Mouse (Mus musculus) c-Kit-negative CD71-positive TER-119-positive erythroid progenitor cells, embryonic 14.5 days (primary cell): Measurements from ENCODE around the gene Rbm34.

Experiments used
- DNase-seq: peaks from one replicate; pipeline ENCODE4 v3.0.0-alpha.2; 2013; ENCODE audit warnings: low read depth, low spot score

Rbm34 gene

DNA sequence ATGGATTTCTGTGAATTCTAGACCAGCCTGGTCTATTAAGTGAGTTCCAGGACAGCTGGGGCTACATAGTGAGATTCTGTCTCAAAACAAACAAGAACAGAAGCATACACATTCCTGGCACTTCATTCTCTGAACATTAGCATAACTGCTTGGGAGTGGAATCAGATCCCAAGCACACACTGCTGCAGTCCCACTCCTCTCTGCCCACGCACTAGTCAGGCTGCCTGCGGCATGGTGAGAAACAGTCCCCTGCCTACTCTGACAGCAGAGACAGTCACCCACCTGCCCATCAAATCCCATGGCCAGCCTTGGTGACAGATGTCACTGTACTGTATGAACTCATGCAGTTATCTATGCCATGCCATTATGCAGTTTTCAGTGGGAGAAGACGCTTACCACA is 9.4 kb downstream of the Rbm34 start:
- no peak for DNase-seq

DNA sequence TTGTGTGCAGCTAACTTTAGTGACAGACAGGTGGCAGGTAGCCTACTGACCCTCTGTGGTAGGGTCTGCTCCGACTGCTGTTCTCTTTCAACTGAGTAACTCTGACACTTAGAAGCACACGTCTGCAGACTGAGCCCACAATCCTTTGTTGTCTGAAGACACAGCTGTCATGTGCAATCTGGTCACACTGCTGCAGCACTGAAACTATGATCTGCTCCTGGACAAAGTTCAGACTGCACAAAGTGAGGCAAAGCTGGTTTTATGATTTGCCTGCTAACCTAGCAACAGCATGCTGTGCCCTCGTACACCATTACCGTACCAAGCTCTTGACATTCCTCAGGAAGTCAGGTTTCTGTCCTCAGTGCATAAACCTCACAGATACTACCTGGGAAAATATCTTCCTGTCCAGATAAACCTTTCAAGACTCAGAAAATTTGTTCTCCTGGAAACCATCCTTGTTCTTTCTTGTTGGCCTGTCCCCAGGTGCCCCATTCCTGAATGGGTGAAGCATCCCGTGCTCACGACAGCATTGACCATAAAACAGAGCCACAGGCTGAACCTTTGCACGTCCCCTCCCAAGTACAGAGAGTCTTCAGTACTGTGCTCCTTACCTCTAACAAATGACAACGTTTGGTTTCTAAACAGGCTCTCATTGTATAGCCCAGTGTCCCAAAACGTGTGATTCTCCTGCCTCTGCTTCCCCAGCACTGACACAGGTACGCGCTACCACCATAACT is 18.8 kb downstream of the Rbm34 start:
- no peak for DNase-seq

GRCm38 (mm10) chr8:126949527-126949926 is 21.3 kb downstream of the Rbm34 start:
- DNase-seq = no peak

DNA sequence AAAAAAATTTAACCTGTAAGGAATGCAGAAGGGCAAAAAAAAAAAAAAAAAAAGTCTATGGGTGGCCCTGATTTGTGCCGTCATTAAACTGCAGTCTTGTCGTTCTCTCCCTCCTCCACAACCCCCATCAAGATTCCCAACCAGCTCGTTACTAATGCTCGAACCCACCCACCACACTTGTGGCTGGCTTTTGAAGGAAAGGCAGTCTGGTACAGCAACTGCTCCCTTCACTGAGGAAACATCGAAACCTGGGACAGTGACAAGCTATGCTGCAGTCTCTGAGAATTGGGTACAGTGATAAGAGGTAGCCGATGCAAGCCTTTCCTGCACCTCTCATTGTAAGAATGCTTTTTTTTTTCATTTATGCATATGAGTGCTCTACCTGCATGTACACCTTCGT is 24.4 kb downstream of the Rbm34 start:
- no peak for DNase-seq

GRCm38 (mm10) chr8:126945730-126946163 is 25.1 kb downstream of the Rbm34 start, which contains the start of gene Tomm20:
TSS of gene Tomm20 (minus strand) at chr8:126945844.
- peak; percentile 83 for DNase-seq

DNA sequence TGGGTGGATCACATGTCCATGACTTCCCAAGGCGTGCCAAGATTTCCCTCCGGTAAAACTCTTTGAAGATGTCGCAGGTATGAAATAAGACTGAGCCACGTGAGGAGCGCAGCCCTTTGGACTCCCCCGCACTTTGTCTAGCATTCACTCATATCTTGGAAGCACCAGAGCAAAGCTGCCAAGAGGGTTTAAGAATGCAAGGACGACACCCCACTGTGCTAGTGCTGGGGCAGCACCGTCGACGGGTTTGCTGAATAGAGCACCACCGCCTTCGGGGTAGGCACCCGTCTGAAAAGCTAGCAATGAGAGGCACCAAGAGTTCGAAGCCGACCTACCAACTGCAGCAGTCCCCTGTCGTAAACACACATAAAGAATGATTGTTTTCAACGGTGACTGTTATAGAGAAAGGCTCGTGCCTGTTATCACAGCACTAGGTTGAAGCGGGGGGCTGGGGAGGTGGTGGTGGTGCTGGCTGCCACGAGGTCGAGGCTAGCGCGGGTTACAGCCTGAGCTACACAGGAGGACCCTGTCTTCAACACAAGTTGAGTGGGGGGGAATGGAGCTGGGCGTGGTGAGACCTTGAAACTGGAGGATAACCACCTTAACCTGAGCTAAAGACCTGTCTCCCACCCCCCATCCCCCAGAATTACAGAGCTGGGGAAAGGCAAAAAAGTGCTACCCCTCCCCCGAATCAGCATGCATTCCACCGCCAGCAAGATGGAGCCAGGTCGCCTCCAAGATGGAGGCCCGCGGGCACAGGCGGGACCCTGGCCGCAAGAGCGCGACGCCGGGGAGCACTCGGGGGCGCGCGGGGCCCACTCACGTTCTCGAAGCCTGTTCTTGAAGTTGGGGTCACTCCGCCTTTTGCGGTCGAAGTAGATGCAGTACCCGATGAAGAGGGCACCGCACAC is 25.8 kb downstream of the Rbm34 start:
- DNase-seq = peak; percentile 28

DNA sequence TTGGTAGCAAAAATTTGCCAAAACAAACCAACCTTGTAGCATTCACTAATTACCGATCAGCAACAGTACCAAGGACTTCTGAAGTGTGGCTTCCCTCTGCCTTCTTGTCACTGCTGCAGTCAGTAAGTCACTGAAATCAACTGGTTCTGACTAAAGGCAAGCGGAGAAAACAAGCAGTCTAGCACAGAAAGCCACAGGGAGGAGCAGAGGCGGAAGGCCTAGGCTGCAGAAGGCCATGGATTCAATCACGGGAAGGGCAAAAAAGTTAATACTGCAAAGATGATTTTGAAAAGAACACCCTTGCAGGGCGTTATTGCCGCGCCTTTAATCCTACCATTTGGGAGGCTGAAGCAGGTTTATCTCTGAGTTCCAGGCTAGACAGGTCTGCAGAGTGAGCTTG is 27.3 kb downstream of the Rbm34 start:
- no peak for DNase-seq

DNA sequence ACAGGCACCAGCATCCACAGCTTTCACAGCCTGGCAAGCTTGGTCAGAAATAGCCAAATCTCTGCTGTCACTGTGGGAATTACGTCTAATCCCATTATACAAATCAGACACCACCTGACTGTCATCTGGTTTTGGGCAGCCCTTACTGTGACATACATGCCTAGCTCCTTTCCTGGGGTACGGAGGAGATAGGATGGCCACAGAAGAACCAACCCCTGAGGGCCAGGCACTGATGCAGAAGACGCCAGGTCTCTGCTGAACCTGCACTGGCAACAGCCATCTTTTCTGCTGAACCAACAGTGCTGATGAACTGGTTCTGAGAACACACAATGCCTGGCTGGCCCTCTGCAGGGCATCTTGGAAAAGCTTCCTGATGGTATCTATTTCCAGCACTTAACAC is 33.5 kb downstream of the Rbm34 start:
- no peak for DNase-seq

DNA sequence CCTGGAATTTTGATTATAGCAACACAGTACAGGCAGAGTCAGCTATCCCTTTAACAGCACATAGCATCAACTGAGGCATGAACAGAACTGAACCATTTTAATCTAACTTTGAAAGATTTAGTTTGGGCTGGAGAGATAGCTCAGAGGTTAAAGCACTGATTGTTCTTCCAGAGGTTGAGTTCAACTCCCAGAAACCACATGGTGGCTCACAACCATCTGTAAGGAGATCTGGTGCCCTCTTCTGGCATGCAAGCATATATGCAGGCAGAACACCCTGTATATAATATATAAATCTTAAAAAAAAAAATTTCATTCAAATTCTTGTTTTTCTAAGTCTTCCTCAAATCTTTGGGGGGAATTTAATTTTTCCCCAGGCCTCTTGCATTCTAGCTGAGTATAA is 34.9 kb downstream of the Rbm34 start:
- DNase-seq = no peak

DNA sequence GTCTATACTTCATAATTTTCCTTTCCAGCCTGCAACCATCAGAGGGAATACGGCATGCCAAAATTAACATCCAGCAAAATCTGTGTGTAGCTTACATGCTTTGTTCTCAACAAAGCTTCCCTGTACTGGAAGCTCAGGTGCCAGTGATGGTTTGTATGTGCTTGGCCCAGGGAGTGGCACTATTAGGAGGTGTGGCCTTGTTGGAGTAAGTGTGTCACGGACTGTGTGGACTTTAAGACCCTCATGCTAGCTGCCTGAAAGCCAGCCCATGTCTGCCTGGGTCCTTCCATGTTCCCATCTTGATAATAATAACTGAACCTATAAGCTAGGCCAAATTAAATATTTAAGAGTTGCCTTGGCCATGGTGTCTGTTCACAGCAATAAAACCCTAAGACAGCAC is 35.5 kb downstream of the Rbm34 start:
- no peak for DNase-seq

DNA sequence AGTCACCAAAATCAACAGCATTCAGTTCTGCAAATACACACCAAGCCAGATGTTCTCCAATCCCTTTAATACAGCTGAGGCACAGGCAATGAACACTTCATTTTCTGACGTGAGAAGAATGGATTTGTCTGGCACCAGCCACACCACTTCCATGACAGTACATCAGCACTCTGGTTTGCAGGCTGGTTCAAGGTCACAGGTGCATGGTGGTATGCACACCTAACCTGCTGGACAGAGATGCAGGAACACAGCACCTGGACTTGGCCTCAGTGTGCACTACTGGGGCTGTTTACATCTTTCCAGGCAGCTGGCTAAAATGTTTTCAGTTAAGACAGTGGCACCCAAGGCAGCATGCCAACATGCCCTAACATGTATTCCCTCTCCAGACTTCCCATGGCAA is 38.2 kb downstream of the Rbm34 start:
- DNase-seq = no peak

DNA sequence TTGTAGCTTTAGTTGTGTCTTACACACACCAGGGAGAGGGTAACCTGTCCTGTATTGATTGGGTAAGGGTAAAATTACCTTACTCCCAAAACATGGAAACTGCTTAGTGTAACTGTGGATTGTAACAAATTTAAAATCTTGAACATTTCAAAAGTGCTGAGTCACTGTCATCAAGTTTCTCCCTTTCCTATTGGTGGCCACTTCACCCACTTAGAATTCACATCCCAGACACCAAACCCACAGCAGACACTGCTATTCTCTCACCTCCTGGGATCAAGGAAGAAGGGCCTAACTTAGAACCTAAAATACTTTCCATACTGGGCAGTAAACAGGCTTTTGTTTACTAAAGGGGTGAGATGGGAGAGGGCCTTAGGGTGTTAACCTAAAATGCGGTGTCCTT is 38.6 kb downstream of the Rbm34 start:
- DNase-seq = no peak

DNA sequence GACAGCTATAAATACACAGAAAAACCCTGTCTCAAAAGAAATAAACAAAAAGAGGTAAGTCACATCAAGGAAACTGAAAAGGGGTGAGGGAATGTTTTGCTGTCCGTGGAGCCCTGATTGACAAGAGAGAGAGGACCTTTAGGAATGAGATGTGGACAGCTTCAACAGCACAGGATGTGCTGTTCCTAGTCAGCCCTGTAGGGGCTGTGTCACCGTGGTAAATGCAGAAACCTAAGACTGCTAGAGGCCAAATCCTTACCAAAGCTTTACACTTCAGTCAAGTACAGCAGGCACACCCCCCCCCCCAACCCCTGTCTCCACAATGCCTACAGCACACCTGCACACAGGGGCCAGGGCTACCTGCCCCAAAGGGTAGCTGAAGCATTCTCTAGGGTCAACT is 39.2 kb downstream of the Rbm34 start:
- DNase-seq = no peak

GRCm38 (mm10) chr8:126929607-126930161 is 41.2 kb downstream of the Rbm34 start:
- DNase-seq = peak; percentile 59

GRCm38 (mm10) chr8:126928755-126929505 is 41.9 kb downstream of the Rbm34 start:
- DNase-seq = no peak

DNA sequence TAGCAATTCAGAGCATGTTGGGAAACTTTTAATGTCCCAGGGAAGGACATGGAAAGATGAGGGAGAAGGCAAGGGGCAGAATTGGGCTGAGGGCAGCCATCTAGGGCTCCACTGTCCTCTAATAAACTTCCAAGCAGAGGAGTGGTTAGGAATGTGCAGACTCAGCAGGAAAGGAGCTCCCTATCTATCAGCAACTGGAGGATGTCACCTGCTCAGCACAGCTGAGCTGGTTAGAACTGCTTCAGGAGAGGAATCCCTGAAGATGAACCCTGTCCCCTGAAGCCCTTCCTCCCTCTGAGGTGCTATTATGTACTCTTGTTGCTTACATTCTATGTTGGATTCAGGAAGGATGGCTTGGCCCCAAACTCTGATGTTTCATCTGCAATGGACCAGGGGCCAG is 42.8 kb downstream of the Rbm34 start:
- DNase-seq = no peak

DNA sequence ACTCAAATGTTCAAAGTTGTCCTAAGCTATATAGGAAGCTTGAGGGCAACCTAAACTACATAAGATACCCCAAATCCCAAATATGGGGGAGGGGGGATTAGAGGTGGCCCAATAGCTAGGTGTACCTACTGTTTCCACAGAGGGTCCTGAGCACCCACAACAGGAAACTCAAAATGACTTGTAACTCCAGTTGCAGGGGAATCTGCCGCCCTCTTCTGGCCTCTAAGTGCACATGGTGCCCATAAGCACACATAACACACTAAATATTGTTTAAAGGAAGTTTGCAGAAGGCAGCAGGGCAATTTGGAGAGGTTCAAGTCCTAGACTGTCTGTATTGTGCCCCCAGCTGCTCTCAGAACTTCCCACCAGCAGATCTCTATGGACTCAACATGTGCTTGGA is 43.8 kb downstream of the Rbm34 start:
- DNase-seq = no peak

- DNase-seq = no peak
Measured at GRCm38 (mm10) chr8:126922981-126923380, 47.9 kb downstream of the Rbm34 start.

GRCm38 (mm10) chr8:126921432-126921831 is 49.4 kb downstream of the Rbm34 start:
- no peak for DNase-seq

DNA sequence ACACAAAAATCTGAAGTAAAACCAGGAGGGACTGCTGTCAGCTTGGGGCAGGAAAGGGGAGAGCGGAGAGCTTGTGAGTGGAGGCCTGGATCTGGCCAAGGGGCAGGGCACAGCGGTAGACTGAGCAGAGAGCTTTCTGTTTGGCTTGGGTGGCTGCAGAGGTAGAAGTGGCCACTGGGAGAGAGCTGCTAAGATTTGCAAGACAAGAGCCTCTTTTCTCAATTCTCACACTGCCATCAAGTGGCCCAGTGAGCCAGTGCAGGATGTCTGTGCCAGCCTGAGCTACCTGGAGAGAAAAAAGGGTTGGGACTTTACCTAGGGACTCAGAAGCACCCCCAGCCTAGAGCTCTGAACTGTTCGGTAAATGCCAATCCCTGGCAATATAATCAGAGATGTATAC is 50.0 kb downstream of the Rbm34 start:
- DNase-seq = no peak

DNA sequence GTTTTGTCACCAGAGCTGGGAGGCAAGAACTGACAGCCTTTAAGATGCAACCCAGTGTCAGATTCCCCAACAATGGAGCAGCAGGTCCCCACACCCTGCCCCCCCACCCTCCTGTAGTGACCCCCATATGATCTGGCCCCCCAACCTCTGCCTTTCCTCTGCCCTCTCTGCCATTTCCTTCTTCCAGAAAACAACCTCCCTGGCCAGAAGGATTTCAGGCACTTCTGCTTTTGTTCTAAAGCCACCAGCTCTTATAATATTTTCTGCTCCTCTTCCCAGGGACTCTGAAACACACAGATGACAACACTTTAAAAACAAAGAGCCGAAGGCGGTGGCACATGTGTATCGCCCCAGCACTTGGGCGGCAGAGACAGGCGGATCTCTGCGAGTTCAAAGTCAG is 50.5 kb downstream of the Rbm34 start:
- no peak for DNase-seq

DNA sequence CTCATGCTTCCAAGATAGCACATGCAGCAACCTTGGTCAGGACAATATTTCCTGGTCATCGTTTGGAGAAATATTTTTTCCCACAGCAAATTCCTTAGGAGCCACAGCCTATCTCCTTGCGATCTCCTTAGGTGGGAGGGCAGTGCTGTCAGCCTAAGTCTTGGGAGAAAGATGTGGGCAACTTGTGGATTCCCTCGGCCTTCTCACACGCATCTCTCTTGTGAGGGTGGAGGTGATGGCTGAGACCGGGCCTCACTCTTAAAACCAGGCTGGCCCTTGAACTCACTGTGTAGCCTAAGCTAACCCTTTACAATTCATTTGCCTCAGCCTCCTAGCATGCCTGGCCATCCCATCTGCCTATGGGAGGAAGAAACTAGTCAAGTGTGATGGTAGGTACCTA is 51.2 kb downstream of the Rbm34 start:
- no peak for DNase-seq
